Mouse (Mus musculus): ENCODE measurements at regions not wholly inside any gene's neighbourhood (a gene's known extent, or its start where the extent isn't known, plus 50 kb on each side); places are given as distances from the start of the nearest gene placed in this dataset.

- Histone ChIP-seq H3K4me3 (no peak overlapping the region), H3K4me1 (peaks cover 3% of the 10 kb centered on the region; the same call in 1 of the 2 replicates), H3K27me3 (replicated peaks; ENCODE audit: low read depth, poor library complexity, severe bottlenecking) (no peaks in the 10 kb centered on the region), H3K27ac (replicated peaks) (no peak overlapping the region), H3K36me3 (replicated peaks) (no peaks in the 10 kb centered on the region), H3K9me3 (no peaks in the 10 kb centered on the region)
- no peak for DNase-seq (ENCODE audit: low spot score)
- 83% methylated on average over 3 of the region's 3 CpGs for WGBS
These were observed 53.3 kb upstream of the Actbl2 start for GRCm38 (mm10) chr13:111201532-111201931.

GRCm38 (mm10) chr13:111204580-111205285 is 50.1 kb upstream of the Actbl2 start:
- Histone ChIP-seq H3K27ac (replicated peaks) (no peak overlapping the region), H3K4me3 (no peak overlapping the region), H3K4me1 (peaks cover 3% of the 10 kb centered on the region; the same call in 1 of the 2 replicates), H3K9me3 (no peaks in the 10 kb centered on the region), H3K27me3 (replicated peaks; ENCODE audit: low read depth, poor library complexity, severe bottlenecking) (no peaks in the 10 kb centered on the region), H3K36me3 (replicated peaks) (no peaks in the 10 kb centered on the region)
- 84% methylated on average over 11 of the region's 11 CpGs for WGBS
- no peak for DNase-seq (ENCODE audit: low spot score)
